Mouse (Mus musculus) heart, embryonic 14.5 days (tissue): ENCODE data around the gene Cdc42bpa. TPM values are rescaled to one million over a fixed set of nuclear protein-coding genes. Genes with fewer than 3 reads are reported as not detected.

Experiments
- polyA plus RNA-seq: library from polyadenylated mRNA; unstranded; fragments of >200 nt; fragmentation: Nextera tagmentation; extraction: Ambion mirVana; gene quantifications from 2 replicates; pipeline ENCODE4 v1.2.1, GENCODE M21; 2014

Cdc42bpa gene
- polyA plus RNA-seq, 1 experiment from 2014 or later = 14.6 TPM

Other genes starting within 250 kb of the Cdc42bpa start
- gene Kif28, start 215.2 kb upstream of the Cdc42bpa start, polyA plus RNA-seq = 0.11 TPM in 1 of 2 replicates, not detected in the other
- 0.20 TPM in 1 of 2 replicates, not detected in the other for gene Gm10518, start 157.1 kb upstream of the Cdc42bpa start, polyA plus RNA-seq
- gene Ahctf1, start 156.8 kb upstream of the Cdc42bpa start, polyA plus RNA-seq = 18.9 and 20.0 TPM in 2 replicates
- 51.2 and 58.8 TPM in 2 replicates for gene Coq8a, start 239.1 kb downstream of the Cdc42bpa start, polyA plus RNA-seq